Mouse (Mus musculus) erythroblast, embryonic 14.5 days (primary cell): ENCODE data around the gene Tecr. TPM values are rescaled to one million over a fixed set of nuclear protein-coding genes. Genes with fewer than 3 reads are reported as not detected.
A peak's percentile ranks its signal among the peaks of the same experiment; 100 is the strongest.
"Not testable (repeated sequence)": the region's sequence is repeated elsewhere in the genome, so short reads cannot be mapped to it uniquely, and the experiment has no call there.

Experiments
- H3K27me3 ChIP-seq: 2 replicates; pipeline ENCODE4 v1.6.1; 2012; ENCODE audit warnings: inconsistent platforms; ENCODE audit not compliant: control insufficient read depth
- H3K36me3 ChIP-seq: 2 replicates; pipeline ENCODE4 v1.6.1; 2012; ENCODE audit warnings: mild to moderate bottlenecking, inconsistent platforms; ENCODE audit not compliant: control insufficient read depth
- H3K4me1 ChIP-seq: 2 replicates; pipeline ENCODE4 v1.6.1; 2012; ENCODE audit warnings: inconsistent platforms; ENCODE audit not compliant: control insufficient read depth
- H3K4me3 ChIP-seq: replicated peaks from 2 replicates; pipeline ENCODE3; 2012; ENCODE audit warnings: moderate library complexity, mild to moderate bottlenecking, inconsistent platforms
- H3K9me3 ChIP-seq: 2 replicates; pipeline ENCODE4 v1.6.1; 2012; ENCODE audit warnings: low read length, inconsistent platforms, mixed read lengths; ENCODE audit not compliant: control insufficient read depth
- GATA1 ChIP-seq: IDR thresholded peaks from 2 replicates; pipeline ENCODE4 v1.6.1; 2012; ENCODE audit warnings: low read length, inconsistent platforms, mixed read lengths
- TAL1 ChIP-seq: IDR thresholded peaks from 3 replicates; pipeline ENCODE4 v1.6.1; 2012; ENCODE audit warnings: low read length, inconsistent platforms, mixed read lengths
- polyA plus RNA-seq: library from polyadenylated mRNA; stranded (reverse); fragments of >175 nt; gene quantifications from 2 replicates; pipeline ENCODE4 v1.2.3, GENCODE M21; 2012

The Tecr gene
- polyA plus RNA-seq, 1 experiment = 33.6 TPM

DNA sequence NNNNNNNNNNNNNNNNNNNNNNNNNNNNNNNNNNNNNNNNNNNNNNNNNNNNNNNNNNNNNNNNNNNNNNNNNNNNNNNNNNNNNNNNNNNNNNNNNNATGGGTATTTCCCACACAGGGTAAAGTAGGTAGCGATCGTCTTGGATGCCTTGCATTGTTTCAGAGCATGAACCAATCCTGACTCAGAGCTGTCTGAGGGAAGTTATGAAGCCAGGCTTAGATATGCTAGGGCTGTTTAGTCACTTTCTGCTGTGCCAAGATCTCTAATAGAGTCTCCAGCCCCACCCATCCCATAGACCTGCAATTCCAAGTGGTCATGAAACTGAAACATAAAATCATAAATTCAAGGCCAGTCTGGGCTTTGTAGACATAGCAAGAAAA lies 5.1 kb downstream of the Tecr start:
- Histone ChIP-seq H3K4me3 (no peak overlapping the region), H3K4me1 (peaks cover 85% of the 10 kb centered on the region), H3K9me3 (no peaks in the 10 kb centered on the region), H3K36me3 (peaks cover 37% of the 10 kb centered on the region), H3K27me3 (no peaks in the 10 kb centered on the region)
- TF ChIP-seq GATA1 = no peak

- peaks cover 65% of the 10 kb centered on the region for H3K4me1 ChIP-seq
- H3K9me3 ChIP-seq = no peaks in the 10 kb centered on the region
- TF ChIP-seq TAL1 (no peak), GATA1 (peak; percentile 62)
- peaks cover 24% of the 10 kb centered on the region for H3K36me3 ChIP-seq
- H3K4me3 ChIP-seq = peak overlapping the region; percentile 37
- no peaks in the 10 kb centered on the region for H3K27me3 ChIP-seq
These were observed 8.0 kb downstream of the Tecr start for GRCm38 (mm10) chr8:83599814-83600213.

GRCm38 (mm10) chr8:83598146-83598545 lies 9.6 kb downstream of the Tecr start:
- Histone ChIP-seq H3K27me3 (no peaks in the 10 kb centered on the region), H3K36me3 (peaks cover 14% of the 10 kb centered on the region), H3K4me1 (peaks cover 64% of the 10 kb centered on the region), H3K9me3 (no peaks in the 10 kb centered on the region), H3K4me3 (no peak overlapping the region)
- TF ChIP-seq TAL1 (no peak), GATA1 (no peak)

DNA sequence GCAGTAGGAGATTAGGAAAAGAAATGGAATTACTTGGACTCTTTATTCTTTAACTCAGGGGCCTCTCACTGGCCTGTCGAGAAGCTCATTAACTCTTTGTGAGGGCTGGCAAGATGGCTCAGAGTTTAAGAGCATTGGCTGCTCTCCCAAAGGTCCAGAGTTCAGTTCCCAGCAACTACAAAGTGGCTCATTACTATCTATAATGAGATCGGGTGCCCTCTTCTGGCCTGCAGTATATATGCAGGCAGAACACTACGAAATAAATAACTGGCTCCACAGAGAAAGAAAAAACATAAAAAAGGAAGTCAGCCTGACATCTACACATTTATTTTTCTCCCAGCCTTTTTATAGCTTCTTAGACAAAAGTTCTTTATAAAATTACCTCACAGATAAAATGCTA lies 11.4 kb downstream of the Tecr start:
- Histone ChIP-seq H3K36me3 (peaks cover 13% of the 10 kb centered on the region), H3K27me3 (no peaks in the 10 kb centered on the region), H3K4me1 (peaks cover 62% of the 10 kb centered on the region), H3K9me3 (no peaks in the 10 kb centered on the region), H3K4me3 (no peak overlapping the region)
- no peak for TF ChIP-seq TAL1
- no peak for TF ChIP-seq GATA1

DNA sequence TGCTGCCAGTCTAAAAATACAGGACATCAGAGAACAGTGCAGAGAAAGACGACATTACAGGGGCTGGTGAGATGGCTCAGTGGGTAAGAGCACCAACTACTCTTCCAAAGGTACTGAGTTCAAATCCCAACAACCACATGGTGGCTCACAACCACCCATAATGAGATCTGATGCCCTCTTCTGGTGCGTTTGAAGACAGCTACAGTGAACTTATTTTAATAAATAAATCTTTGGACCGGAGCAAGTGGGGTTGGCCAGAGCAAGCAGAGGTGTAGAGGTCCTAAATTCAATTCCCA lies 12.8 kb downstream of the Tecr start:
- peak overlapping the region; percentile 97 for H3K4me3 ChIP-seq
- H3K4me1 ChIP-seq = peaks cover 55% of the 10 kb centered on the region
- H3K27me3 ChIP-seq, H3K9me3 ChIP-seq: not testable (repeated sequence)
- H3K36me3 ChIP-seq = peaks cover 22% of the 10 kb centered on the region

DNA sequence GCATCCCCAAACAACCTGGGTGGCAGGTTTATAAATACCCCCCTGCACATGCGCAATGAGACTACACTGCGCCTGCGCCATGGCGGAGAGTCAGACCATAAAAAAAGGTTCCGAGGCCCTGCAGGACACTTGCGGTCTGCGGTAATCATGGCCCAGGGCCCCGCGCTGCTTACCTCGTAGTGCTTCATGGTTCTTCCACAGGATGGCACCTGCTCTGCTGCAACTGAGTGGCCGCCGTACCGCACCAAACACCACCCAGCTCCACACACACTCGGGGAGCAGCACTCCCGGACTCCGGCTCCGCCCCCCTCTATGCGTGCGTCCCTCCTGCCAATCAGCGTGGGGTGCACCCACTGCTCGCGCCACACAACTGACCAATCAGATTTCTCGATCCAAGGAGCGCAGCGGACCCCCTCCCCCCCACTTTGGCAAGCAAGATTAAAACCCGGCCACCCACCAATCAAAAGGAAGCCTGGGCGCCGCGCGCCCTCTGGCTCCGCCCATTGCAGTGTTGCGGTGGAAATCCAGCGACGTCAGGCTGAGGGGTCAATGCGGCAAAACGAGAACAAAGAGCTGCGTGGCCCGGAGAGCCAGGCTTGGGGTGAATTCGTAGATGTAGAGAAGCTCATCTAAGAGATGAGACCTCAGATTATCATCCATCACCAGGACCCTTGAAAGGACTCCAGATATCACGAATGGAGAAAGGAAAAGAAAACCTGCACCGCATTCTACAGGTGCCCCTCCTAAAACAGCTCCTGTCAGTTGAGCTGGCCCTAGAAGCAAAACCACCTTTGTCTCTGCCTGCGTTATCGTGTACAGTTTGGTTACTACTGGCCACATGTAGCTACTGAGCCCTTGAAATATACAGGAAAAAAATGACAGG lies 13.4 kb downstream of the Tecr start:
- H3K4me3 ChIP-seq = peak overlapping the region; percentile 97
- peak; percentile 74 for TF ChIP-seq GATA1
- no peak for TF ChIP-seq TAL1
- H3K27me3 ChIP-seq = no peaks in the 10 kb centered on the region
- peaks cover 24% of the 10 kb centered on the region for H3K36me3 ChIP-seq
- H3K4me1 ChIP-seq = peaks cover 50% of the 10 kb centered on the region
- H3K9me3 ChIP-seq = no peaks in the 10 kb centered on the region

GRCm38 (mm10) chr8:83593325-83594166 lies 14.2 kb downstream of the Tecr start:
- TF ChIP-seq TAL1 = no peak
- no peak for TF ChIP-seq GATA1
- peak overlapping the region; percentile 97 for H3K4me3 ChIP-seq
- peaks cover 41% of the 10 kb centered on the region for H3K4me1 ChIP-seq
- H3K27me3 ChIP-seq = no peaks in the 10 kb centered on the region
- no peaks in the 10 kb centered on the region for H3K9me3 ChIP-seq
- peaks cover 28% of the 10 kb centered on the region for H3K36me3 ChIP-seq

DNA sequence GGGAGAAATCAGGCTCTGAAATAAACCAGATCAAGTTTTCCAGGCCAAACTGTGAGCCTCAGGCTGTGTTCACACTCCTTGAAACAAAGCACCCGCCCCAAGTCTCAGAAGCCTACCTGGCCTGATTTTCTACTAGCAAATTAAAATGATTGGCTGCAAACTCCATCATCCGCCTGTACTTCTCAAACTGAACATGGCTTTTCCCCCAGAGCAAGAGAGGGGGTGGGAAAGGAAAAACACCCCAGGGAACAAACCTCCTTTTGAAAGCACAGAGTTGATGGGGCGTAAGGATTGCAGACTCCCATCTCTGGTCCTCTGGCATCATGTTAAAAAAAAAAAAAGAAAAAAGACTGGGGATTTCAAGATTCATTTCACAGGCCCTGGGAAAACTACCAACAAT lies 15.1 kb downstream of the Tecr start:
- Histone ChIP-seq H3K4me1 (peaks cover 37% of the 10 kb centered on the region), H3K36me3 (peaks cover 37% of the 10 kb centered on the region), H3K27me3 (no peaks in the 10 kb centered on the region), H3K4me3 (peak overlapping the region; percentile 97), H3K9me3 (no peaks in the 10 kb centered on the region)
- no peak for TF ChIP-seq TAL1
- no peak for TF ChIP-seq GATA1

DNA sequence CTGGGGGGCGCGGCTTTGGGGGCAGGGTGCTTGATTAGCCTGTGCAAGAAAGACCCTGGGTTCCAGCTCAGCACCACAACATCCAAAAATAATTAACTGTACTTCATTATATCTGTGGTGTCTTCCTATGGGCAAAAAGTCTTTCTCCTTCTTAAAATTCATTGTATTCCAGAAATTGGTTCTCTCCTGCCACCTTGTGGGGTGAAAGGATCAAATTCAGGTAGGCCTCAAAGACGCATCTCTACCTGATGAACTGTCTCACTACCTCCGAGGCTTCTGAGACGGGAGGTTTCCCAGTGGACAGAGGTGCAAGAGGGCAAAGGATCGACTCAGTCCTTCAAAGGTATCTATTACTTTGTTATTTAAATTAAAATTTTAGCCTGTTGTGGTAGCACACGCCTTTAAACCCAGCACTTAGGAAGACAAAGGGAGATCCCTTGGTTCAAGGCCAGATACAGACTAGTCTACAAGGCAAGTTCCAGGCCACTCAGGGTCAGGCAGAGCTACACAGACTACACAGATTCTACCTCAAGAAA lies 17.2 kb downstream of the Tecr start:
- no peaks in the 10 kb centered on the region for H3K9me3 ChIP-seq
- peaks cover 35% of the 10 kb centered on the region for H3K4me1 ChIP-seq
- H3K36me3 ChIP-seq = peaks cover 48% of the 10 kb centered on the region
- no peaks in the 10 kb centered on the region for H3K27me3 ChIP-seq
- no peak for TF ChIP-seq TAL1
- no peak for TF ChIP-seq GATA1
- no peak overlapping the region for H3K4me3 ChIP-seq
